Mouse (Mus musculus): ENCODE measurements at regions not wholly inside any gene's neighbourhood (a gene's known extent, or its start where the extent isn't known, plus 50 kb on each side); places are given as distances from the start of the nearest gene placed in this dataset.

- H3K27me3 ChIP-seq (ENCODE audit: control insufficient read depth, insufficient read depth, low read length): no peaks in the 10 kb centered on the region
- H3K36me3 ChIP-seq (ENCODE audit: control insufficient read depth, insufficient read depth, low read length): no peaks in the 10 kb centered on the region
- no peak overlapping the region for H3K27ac ChIP-seq (ENCODE audit: insufficient read depth, low read length)
- H3K4me1 ChIP-seq (ENCODE audit: control insufficient read depth, insufficient read depth, insufficient read length): peaks cover 6% of the 10 kb centered on the region
- no peak overlapping the region for H3K4me3 ChIP-seq (ENCODE audit: extremely low read depth, insufficient read depth, insufficient read length)
- no peak for DNase-seq (ENCODE audit: low read depth in 1 of 2, low spot score in 2 of 2)
- 35% methylated on average over 5 of the region's 5 CpGs for WGBS
- no peak for TF ChIP-seq POLR2A (IDR thresholded peaks at IDR 0.05; ENCODE audit: low read depth, low read length)
- no peak for TF ChIP-seq CTCF (IDR thresholded peaks at IDR 0.05; ENCODE audit: extremely low read depth, insufficient read depth, insufficient read length, insufficient replicate concordance)
Measured at GRCm38 (mm10) chr10:95074959-95075590, 130.4 kb upstream of the Plxnc1 start.

- DNase-seq (ENCODE audit: low read depth in 1 of 2, low spot score in 2 of 2): no peak
- no peak for TF ChIP-seq POLR2A (IDR thresholded peaks at IDR 0.05; ENCODE audit: low read depth, low read length)
- TF ChIP-seq CTCF (IDR thresholded peaks at IDR 0.05; ENCODE audit: extremely low read depth, insufficient read depth, insufficient read length, insufficient replicate concordance): no peak
- H3K36me3 ChIP-seq (ENCODE audit: control insufficient read depth, insufficient read depth, low read length): no peaks in the 10 kb centered on the region
- H3K27ac ChIP-seq (ENCODE audit: insufficient read depth, low read length): no peak overlapping the region
- no peaks in the 10 kb centered on the region for H3K27me3 ChIP-seq (ENCODE audit: control insufficient read depth, insufficient read depth, low read length)
- WGBS: 86% methylated on average over 2 of the region's 2 CpGs
- H3K4me3 ChIP-seq (ENCODE audit: extremely low read depth, insufficient read depth, insufficient read length): no peak overlapping the region
- H3K4me1 ChIP-seq (ENCODE audit: control insufficient read depth, insufficient read depth, insufficient read length): peaks cover 6% of the 10 kb centered on the region
Measured at GRCm38 (mm10) chr10:95074381-95074780, 129.7 kb upstream of the Plxnc1 start.

DNA sequence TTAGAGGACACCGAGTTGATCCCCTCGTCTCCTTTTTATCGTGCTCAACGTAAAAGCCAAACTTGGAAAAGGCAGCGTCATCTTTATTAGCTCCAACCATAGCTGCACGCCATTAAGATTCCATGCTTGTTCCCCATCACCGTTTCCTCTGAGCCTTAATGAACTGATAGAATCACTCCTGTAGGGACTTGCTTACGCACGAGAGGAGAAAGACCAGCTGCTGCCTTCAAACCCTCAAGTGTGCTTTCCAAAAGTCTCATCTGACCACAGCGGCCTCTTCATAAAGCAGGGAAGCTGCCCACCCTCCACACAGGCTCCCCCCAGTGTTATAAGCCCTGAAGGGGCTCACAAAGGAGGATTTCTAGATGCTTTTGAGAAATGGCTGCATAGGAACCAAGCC, 123.3 kb upstream of the Plxnc1 start:
- WGBS: 89% methylated on average over 10 of the region's 10 CpGs
- Histone ChIP-seq H3K36me3 (ENCODE audit: control insufficient read depth, insufficient read depth, low read length) (no peaks in the 10 kb centered on the region), H3K4me1 (ENCODE audit: control insufficient read depth, insufficient read depth, insufficient read length) (no peaks in the 10 kb centered on the region), H3K27ac (ENCODE audit: insufficient read depth, low read length) (no peak overlapping the region), H3K27me3 (ENCODE audit: control insufficient read depth, insufficient read depth, low read length) (0 out of 2 replicates have a peak, but pooled peaks cover 1% of the 10 kb centered on the region), H3K4me3 (ENCODE audit: extremely low read depth, insufficient read depth, insufficient read length) (no peak overlapping the region)
- TF ChIP-seq POLR2A (IDR thresholded peaks at IDR 0.05; ENCODE audit: low read depth, low read length): no peak
- no peak for TF ChIP-seq CTCF (IDR thresholded peaks at IDR 0.05; ENCODE audit: extremely low read depth, insufficient read depth, insufficient read length, insufficient replicate concordance)
- no peak for DNase-seq (ENCODE audit: low read depth in 1 of 2, low spot score in 2 of 2)

GRCm38 (mm10) chr10:95066774-95067173, 122.1 kb upstream of the Plxnc1 start:
- H3K4me3 ChIP-seq (ENCODE audit: extremely low read depth, insufficient read depth, insufficient read length): no peak overlapping the region
- no peak overlapping the region for H3K27ac ChIP-seq (ENCODE audit: insufficient read depth, low read length)
- H3K4me1 ChIP-seq (ENCODE audit: control insufficient read depth, insufficient read depth, insufficient read length): no peaks in the 10 kb centered on the region
- no peaks in the 10 kb centered on the region for H3K36me3 ChIP-seq (ENCODE audit: control insufficient read depth, insufficient read depth, low read length)
- 65% methylated on average over 6 of the region's 6 CpGs for WGBS
- no peak for TF ChIP-seq POLR2A (IDR thresholded peaks at IDR 0.05; ENCODE audit: low read depth, low read length)
- no peak for TF ChIP-seq CTCF (IDR thresholded peaks at IDR 0.05; ENCODE audit: extremely low read depth, insufficient read depth, insufficient read length, insufficient replicate concordance)
- H3K27me3 ChIP-seq (ENCODE audit: control insufficient read depth, insufficient read depth, low read length): 0 out of 2 replicates have a peak, but pooled peaks cover 1% of the 10 kb centered on the region
- DNase-seq (ENCODE audit: low read depth in 1 of 2, low spot score in 2 of 2): no peak

- H3K4me1 ChIP-seq (ENCODE audit: control insufficient read depth, insufficient read depth, insufficient read length): no peaks in the 10 kb centered on the region
- no peaks in the 10 kb centered on the region for H3K36me3 ChIP-seq (ENCODE audit: control insufficient read depth, insufficient read depth, low read length)
- 80% methylated on average over 7 of the region's 7 CpGs for WGBS
- no peak for DNase-seq (ENCODE audit: low read depth in 1 of 2, low spot score in 2 of 2)
- TF ChIP-seq CTCF (IDR thresholded peaks at IDR 0.05; ENCODE audit: extremely low read depth, insufficient read depth, insufficient read length, insufficient replicate concordance) (no peak), POLR2A (IDR thresholded peaks at IDR 0.05; ENCODE audit: low read depth, low read length) (no peak)
- no peak overlapping the region for H3K27ac ChIP-seq (ENCODE audit: insufficient read depth, low read length)
- no peaks in the 10 kb centered on the region for H3K27me3 ChIP-seq (ENCODE audit: control insufficient read depth, insufficient read depth, low read length)
- no peak overlapping the region for H3K4me3 ChIP-seq (ENCODE audit: extremely low read depth, insufficient read depth, insufficient read length)
Measured at GRCm38 (mm10) chr10:95059486-95060091, 115.0 kb upstream of the Plxnc1 start.

DNA sequence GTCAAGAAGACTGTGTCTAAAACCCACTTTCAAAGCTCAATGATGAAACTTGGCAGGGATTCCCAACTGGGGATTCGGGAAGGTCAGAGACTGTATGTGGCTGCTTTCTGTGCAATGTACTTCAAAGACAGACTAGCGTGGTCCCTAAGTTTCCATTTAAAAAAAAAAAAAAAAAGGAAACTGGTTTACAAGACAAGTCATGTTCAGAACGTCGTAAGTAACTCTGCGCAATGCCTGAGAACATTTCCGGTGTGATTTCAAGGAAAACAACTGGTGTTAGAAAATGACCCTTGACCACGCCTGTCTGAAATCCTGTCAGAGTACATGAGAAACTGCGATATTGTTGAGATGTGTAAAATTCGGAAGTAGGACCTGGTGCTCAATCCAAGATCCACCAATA, 114.4 kb upstream of the Plxnc1 start:
- no peak overlapping the region for H3K4me3 ChIP-seq (ENCODE audit: extremely low read depth, insufficient read depth, insufficient read length)
- H3K36me3 ChIP-seq (ENCODE audit: control insufficient read depth, insufficient read depth, low read length): no peaks in the 10 kb centered on the region
- 86% methylated on average over 9 of the region's 9 CpGs for WGBS
- H3K27ac ChIP-seq (ENCODE audit: insufficient read depth, low read length): no peak overlapping the region
- H3K27me3 ChIP-seq (ENCODE audit: control insufficient read depth, insufficient read depth, low read length): no peaks in the 10 kb centered on the region
- TF ChIP-seq POLR2A (IDR thresholded peaks at IDR 0.05; ENCODE audit: low read depth, low read length): no peak
- DNase-seq (ENCODE audit: low read depth in 1 of 2, low spot score in 2 of 2): no peak
- no peaks in the 10 kb centered on the region for H3K4me1 ChIP-seq (ENCODE audit: control insufficient read depth, insufficient read depth, insufficient read length)

DNA sequence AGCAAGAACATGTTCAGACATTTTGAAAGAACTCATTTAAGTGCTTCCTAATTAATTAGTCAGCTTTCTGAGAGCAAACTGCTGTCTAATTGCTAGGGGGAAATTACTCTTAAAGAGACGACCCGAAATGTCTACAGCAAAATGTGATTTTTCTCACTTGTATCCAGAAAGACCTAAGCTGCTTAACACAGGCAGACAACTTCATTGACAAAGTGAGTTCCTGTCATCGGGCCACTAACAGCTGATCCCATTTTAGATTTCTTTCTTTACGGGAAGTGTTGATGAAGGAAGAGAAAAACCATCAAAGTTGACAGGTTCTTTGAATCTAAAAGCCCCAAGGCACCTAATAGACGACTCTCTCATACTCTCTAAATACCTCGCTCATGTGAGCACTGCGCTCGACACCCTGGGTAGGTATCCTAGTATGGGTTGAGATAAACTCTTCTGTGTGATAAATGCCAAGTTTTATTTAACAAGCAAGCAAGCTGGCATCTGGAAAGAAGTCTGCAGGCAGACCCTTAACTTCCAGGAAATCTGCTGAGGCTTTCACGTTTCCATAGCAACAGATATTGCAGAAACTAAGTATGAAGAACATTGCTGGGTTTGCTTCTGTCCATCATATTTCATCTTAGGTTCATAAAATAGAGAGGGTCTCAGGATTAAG, 112.5 kb upstream of the Plxnc1 start:
- TF ChIP-seq POLR2A (IDR thresholded peaks at IDR 0.05; ENCODE audit: low read depth, low read length) (no peak), CTCF (IDR thresholded peaks at IDR 0.05; ENCODE audit: extremely low read depth, insufficient read depth, insufficient read length, insufficient replicate concordance) (no peak)
- WGBS: 70% methylated on average over 9 of the region's 9 CpGs
- Histone ChIP-seq H3K27me3 (ENCODE audit: control insufficient read depth, insufficient read depth, low read length) (no peaks in the 10 kb centered on the region), H3K4me3 (ENCODE audit: extremely low read depth, insufficient read depth, insufficient read length) (no peak overlapping the region), H3K27ac (ENCODE audit: insufficient read depth, low read length) (no peak overlapping the region), H3K36me3 (ENCODE audit: control insufficient read depth, insufficient read depth, low read length) (no peaks in the 10 kb centered on the region), H3K4me1 (ENCODE audit: control insufficient read depth, insufficient read depth, insufficient read length) (no peaks in the 10 kb centered on the region; the same call in 1 of the 2 replicates)
- no peak for DNase-seq (ENCODE audit: low read depth in 1 of 2, low spot score in 2 of 2)
